Mouse (Mus musculus) layer of hippocampus, postnatal 14 days (tissue): Measurements from ENCODE around the gene Trim62. TPM values are rescaled to one million over a fixed set of nuclear protein-coding genes. Genes with fewer than 3 reads are reported as not detected.
A peak's percentile ranks its signal among the peaks of the same experiment; 100 is the strongest.

Source experiments
- DNase-seq, 2 experiments: peaks; one replicate each; pipeline ENCODE4 v3.0.0; 2021 to 2022; ENCODE audit warnings: low spot score in 2 of 2, mixed read lengths in 1 of 2
- total RNA-seq, 2 experiments: library from RNA; stranded (reverse); gene quantifications; 2 replicates each; pipeline ENCODE4 v1.2.3; 2021

The Trim62 gene
- total RNA-seq, 2 experiments from 2014 or later, result 17.8 to 19.5 TPM

DNA sequence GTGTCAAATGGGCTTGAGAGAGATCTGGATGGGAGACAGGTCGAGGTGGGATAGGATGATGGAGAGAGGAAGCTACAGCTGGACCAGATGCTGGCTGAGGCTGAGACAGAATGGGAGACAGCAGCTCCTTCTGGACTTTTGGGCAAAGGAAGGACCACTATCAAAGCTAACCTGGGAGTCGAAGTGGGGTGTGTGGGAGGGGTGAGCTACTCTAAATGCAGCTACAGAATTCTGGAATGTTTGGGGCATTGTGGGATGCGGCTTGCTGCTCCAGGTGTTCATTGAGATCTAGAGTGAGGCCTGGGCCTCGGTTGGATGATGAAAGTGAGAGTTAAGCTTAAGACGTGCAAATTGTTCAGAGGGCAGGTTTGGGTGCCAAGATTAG lies 1.3 kb downstream of the Trim62 start:
- no peak for DNase-seq

DNA sequence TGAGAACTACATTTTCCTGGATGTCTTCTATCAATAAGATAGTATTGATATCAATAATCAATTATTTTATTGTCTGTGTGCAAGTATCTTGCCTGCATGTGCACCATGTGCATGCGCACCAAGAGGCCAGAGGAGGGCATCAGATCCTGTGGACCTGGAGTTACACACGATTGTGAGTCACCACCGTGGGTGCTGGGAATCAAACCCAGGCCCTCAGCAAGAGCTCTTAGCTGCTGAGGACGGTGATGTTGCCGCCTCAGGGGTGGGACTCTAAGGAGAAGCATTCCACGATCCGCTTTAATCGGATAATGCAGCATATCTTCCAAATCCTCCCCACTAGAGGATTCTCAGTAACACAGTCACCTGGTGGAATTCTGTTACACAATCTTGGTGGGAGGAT lies 2.2 kb downstream of the Trim62 start:
- DNase-seq, result no peak

GRCm38 (mm10) chr4:128886571-128886970 lies 3.2 kb downstream of the Trim62 start:
- DNase-seq, result no peak

DNA sequence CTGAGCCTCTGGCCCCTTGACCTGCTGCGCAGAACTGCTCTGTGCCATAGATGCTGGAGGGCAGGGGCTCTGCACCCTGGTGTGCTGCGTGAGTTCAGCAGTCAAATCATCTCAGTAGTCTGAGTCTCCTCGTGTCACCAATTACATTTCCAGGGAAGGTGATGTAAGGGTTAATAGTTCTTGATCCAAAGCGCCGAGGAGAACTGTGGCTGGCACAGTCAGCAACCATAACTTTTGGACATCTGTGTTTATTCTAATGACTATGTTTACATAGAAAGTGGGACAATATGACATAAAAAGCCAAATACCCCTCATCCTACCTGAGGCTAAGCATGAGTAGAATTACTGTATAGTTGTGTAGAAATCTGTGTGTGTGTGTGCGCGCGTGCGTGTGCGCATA lies 3.6 kb downstream of the Trim62 start:
- no peak for DNase-seq

DNA sequence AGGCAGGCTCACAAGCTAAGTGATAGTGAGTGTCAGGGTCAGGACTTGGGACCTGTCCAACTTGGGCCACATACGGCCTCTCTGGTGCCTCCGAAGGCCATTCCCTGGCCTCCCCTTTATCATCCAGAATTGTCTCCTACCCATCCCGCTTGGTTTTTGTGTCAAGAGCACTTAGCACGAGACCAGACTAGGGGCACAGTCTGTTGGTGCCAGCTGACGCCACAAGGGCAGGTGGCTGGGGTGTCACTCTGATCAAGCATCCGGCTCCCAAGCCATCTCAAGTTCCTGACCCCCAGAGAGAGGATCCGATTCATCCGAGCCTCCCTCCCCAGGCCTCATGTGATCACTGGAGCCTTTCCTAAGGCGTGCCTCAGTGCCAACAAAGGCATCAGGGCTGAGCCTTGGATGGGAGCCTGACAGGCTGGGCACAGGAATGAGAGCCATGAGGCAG lies 4.3 kb downstream of the Trim62 start:
- no peak for DNase-seq

GRCm38 (mm10) chr4:128888436-128888990 lies 5.1 kb downstream of the Trim62 start:
- no peak for DNase-seq

DNA sequence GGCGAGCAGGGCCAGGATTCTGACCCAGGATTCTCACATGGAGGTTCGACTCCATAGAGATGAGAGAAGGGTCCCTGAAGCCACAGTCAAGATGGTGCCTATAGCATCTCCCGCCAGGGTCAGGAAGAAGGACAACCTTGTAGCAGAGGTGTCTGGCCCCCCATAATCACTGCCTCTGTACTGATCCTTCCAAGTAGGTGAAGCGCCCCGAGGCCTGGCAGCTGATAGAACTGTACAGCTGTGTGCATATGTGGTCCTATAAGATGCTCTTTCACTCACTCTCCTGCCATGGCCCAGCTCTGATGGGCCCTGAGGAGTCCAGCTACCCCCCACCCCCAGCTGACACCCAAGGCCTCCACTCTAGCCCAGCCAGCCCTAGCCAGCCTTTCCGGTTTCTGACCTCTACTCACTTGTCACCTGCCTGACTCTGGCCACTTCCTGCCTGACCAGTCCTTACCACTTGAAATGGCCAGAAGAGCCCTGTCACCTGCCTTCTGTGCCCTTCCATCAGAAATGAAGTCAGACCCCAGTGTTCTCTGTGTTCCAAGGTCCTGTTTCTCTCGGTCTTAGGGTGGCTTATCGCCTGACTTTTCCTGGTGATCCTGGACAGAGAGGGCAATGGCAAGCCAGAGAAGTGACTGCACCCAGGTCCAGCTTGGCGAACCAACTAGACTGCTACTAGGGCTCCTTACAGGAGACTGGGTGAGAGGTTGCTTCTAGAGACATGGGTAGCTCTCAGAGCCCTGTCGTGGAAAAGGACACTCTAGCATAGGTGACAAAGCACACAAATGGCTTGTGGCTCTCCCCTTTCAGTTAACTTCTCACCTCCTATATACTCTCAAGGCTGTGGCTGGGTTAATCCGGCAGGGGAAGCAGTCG lies 6.6 kb downstream of the Trim62 start:
- no peak for DNase-seq

DNA sequence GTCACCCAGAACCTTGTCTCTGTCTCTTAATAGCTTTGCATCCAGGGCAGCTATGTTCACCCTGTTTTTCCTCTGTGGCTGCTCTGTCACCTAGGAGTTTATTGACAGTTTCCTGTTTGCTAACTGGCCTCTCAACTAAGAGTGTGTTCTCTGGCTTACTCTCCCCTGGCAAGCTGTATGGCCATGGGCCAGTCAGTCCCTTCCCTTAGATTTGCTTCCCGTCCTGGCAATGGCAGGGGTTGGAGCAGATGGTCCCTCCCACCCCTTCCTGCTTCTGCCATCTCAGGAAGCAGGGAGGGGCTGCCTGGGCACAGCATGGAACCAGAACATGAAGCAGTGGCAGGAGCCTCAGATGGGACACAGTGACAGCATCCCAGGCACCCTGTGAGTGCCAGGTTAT lies 7.8 kb downstream of the Trim62 start:
- DNase-seq, result peak; percentile 69 to 86

DNA sequence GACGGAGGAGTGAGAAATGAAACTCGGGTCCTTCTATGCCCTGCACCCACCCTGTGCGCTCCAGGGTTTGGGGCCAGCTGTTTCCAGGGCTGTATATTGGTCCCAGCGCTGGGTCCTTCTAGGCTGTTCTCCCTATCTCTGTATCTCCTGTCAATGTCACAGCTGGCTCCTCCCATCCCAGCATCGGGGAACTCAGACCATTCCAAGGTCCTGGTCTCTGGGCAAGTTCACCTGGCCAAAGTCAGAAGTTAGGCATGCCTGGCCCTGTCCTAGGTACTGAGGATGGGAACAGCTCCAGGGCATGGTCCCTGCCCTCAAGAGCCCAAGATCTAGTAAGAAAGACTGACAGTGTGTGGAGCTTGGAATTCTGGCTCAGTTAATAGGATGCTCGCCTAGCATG lies 8.4 kb downstream of the Trim62 start:
- DNase-seq, result no peak

DNA sequence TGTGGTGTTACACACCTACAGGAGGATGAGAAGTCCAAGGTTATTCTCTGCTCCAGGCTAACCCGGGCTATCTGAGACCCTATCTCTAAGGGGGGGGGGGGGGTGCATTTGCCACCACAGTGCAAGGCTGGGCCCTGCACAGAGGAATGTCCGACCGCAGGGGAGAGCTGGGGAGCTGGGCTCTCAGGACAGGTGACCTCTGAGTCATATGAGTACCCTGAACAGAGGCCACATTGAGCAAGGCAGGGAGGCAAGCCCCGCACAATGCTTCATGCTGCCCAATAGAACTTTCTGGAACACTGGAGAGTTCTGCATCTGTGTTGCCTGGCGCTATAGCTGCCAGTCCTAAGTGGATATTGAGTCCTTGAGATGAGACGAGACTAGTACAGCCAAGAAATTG lies 8.8 kb downstream of the Trim62 start:
- no peak for DNase-seq

GRCm38 (mm10) chr4:128894112-128894511 lies 10.7 kb downstream of the Trim62 start:
- DNase-seq, result no peak

DNA sequence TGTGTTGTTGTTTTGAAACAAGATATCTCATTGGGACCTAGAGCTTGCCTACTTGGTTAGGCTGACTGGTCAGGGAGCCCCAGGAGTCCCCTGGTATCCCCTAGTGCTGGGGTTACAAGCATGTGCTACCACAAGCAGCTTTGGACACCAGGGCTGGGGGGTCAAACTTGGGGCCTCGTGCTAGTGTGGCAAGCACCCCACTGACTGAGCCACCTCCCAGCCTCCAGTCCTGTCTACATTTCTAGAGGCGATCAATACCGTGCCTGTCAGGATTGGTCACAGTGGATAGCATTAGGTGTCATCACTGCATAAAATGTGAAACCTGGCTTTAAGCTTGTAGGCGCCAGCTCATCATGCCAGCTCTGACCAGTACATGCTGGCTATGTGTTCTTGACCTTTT lies 12.5 kb downstream of the Trim62 start:
- no peak for DNase-seq

DNA sequence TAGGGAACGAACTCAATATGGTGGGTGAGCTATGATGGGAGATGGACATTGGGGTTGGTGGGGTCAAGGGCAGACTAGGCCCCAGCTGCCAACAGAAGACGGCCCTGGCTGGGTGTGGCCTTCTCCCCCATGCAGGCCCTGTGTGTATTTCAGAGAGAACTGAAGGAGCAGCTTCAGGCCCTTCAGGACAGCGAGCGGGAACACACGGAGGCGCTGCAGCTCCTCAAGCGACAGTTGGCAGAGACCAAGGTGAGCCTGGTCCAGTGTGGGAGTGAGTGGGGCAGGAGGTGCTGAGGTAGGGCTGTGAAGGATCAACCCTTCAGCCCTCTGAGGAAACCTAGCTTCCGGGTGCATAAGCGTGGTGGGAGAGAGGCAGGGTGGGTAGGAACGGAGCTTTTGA lies 13.3 kb downstream of the Trim62 start:
- DNase-seq, result no peak

- DNase-seq, result no peak
Observed at GRCm38 (mm10) chr4:128897911-128898421, 14.6 kb downstream of the Trim62 start.

GRCm38 (mm10) chr4:128899332-128899731 lies 16.0 kb downstream of the Trim62 start:
- DNase-seq, result peak; percentile 73 to 85

DNA sequence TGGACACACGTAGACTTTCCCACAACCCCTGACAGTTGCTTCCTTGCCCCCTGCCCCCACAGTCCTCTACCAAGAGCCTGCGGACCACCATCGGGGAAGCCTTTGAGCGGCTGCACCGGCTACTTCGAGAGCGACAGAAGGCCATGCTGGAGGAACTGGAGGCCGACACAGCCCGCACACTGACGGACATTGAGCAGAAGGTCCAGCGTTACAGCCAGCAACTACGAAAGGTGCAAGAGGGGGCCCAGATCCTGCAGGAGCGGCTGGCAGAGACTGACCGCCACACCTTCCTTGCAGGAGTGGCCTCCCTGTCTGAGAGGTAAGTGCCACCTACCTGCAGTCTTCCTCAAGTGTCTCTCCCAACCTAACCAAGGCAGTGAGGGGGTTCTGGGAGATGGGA lies 17.1 kb downstream of the Trim62 start:
- no peak for DNase-seq

GRCm38 (mm10) chr4:128902390-128902789 lies 19.0 kb downstream of the Trim62 start:
- DNase-seq, result no peak

- no peak for DNase-seq
Observed at GRCm38 (mm10) chr4:128904035-128904800, 20.8 kb downstream of the Trim62 start.

DNA sequence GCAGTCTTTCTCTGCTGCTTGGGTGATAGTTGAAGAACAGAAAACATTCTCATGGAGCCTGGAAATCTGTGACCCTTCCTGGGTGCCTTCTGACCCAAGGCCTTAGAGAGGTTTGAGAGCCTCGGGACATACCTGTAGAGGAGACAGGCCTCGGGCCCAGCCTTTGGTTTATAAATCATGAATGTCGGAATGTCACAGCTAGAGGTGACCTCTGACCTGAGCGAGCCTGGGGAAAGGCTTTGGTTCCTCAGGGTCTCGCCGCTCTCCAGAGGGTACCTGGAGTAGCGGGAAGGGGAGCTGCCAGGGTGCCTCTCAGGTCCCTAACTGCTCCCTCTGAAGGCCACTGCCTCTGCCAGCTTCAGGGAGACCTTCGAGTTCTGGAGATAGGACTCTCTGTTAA lies 21.9 kb downstream of the Trim62 start:
- DNase-seq, result no peak

DNA sequence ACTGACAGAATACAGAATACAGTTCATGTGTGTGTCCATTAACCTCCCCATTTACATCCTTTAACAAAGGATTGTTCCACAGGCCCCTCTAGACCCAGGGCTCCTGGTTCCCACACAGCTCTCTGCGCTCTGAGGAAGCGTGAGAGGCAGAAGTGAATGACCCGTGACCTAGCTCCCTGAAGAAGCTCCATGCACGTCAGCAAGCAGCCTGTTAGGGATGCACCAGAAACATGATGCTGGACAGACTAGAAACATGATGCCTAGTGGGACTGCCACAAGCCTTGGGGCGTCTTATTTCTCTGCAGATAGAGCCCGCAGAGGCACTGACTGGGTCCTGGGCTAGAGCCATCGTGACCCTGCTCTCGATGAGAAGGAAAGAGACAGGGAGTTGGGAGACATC lies 23.4 kb downstream of the Trim62 start:
- no peak for DNase-seq

GRCm38 (mm10) chr4:128907238-128907968 lies 24.0 kb downstream of the Trim62 start:
- DNase-seq, result no peak
